Mouse (Mus musculus) layer of hippocampus, postnatal 14 days (tissue): ENCODE results near the gene Cryab. TPM values are rescaled to one million over a fixed set of nuclear protein-coding genes. Genes with fewer than 3 reads are reported as not detected.

Source experiments
- DNase-seq, 2 experiments: peaks; one replicate each; pipeline ENCODE4 v3.0.0; 2021 to 2022; ENCODE audit warnings: low spot score in 2 of 2, mixed read lengths in 1 of 2
- long read RNA-seq, 2 experiments: library from polyadenylated mRNA; stranded (forward); transcript quantifications; one replicate each; pipeline ENCODE4 v2.0.0; 2021
- total RNA-seq, 2 experiments: library from RNA; stranded (reverse); gene quantifications; 2 replicates each; pipeline ENCODE4 v1.2.3; 2021

The Cryab gene
- 10 to 100 TPM; 77.7 to 89.3 TPM for total RNA-seq
- long read RNA-seq, experiment 1, transcript Cryab-201 (3 exons, 946 nt), result major isoform, 43 of 51 reads
- long read RNA-seq, experiment 1, partial matches to known transcripts, result 0 of 51 reads
- long read RNA-seq, experiment 1, other reads (novel, unspliced or antisense), result 3 of 51 reads
- long read RNA-seq, experiment 2, transcript Cryab-201 (3 exons, 946 nt), result major isoform, 93 of 102 reads
- long read RNA-seq, experiment 2, partial matches to known transcripts, result 0 of 102 reads
- long read RNA-seq, experiment 2, other reads (novel, unspliced or antisense), result 2 of 102 reads

DNA sequence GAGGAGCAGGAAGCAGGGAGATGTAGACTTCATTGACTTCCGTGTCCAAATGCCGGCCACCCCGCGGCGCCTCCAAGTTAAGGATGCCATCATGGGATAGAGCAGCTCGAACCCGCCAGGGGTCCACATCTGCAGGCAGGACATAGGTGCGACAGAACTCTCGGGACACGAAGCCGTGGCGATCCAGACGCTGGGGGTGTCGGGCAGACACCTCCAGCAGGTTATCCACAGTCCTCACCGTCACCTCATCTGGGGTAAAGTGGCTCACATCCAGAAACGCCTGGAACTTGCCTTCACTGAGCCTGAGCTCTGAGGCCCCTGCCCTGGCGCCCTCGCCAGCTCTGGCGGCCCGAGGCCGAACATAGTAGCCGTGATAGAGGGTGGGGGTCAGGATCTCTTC, at the start of gene Cryab:
TSS of gene Cryab (plus strand) at position 3 of the 400 bp plus-strand sequence.
- no peak for DNase-seq

DNA sequence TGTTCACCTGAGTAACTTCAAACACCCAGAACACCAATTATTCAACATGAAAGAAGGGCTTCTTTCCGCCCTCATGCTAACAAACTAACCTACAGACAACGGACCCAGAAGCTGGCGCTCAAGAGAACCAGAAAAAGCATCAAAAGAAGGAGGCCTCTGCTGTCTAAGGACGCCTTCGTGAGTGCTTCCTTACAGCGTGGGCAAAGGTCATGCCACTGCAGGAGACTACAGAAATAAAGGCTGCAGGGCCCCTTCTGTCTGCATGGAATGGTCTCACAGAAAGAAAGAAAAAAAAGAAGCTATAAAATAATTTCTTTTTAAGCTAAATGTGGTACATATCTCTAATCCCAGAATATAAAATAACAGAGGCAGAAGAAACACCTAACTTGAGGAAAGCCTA, 46.2 kb upstream of the Cryab start:
- DNase-seq, result no peak

DNA sequence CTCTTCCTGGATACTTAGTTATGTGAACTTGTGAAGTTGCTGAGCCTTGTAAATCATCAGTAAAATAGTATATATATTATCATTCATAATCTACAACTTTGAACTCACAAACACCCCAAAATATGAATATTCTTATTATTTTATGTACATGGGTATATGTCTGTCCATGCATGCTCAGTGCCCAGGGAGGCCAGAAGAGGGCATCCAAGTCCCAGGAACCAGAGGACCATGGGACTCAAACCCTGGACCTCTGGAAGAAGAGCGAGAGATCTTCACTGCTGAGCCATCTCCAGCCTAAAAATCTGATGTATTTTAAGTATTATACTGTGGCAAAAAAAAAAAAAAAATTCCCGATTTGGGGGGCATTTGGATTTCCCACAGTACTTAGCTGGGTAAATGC, 42.0 kb upstream of the Cryab start:
- no peak for DNase-seq

DNA sequence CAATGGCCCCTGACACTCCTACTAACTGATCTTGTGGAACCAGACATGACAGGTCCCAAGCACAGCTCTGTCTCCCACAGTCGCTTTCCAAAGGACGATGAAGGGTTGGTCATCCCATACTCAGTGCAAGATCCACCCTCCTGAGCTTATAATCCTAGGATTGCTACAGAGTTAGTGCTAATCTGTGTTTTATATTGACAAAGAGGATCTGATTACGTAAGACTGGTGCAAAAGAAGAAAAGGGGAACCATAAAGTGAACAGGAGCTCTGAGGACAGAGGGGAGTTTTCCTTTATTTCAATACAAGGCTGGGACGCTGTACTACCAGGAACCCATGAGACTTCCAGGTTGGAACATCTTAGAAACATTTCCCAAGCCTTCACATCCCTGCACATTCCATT, 39.8 kb upstream of the Cryab start:
- no peak for DNase-seq

DNA sequence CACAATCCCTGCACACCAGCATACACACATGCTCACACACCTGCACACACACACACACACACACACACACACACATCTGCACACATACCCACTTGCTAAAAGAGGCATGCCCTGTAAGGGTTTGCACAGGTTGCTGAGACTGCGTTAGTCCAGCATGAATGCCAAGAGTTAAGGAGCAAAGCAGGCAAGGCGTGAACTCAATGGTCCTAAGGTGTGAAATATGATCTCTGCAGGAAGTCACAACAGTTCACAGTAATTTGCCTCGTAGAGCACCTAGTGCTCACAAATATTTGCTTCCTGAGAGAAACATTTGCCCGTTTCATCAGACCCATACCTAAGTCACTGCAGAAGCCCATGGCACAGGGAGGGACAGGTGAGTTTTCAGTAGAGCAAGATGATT, 36.9 kb upstream of the Cryab start:
- no peak for DNase-seq

DNA sequence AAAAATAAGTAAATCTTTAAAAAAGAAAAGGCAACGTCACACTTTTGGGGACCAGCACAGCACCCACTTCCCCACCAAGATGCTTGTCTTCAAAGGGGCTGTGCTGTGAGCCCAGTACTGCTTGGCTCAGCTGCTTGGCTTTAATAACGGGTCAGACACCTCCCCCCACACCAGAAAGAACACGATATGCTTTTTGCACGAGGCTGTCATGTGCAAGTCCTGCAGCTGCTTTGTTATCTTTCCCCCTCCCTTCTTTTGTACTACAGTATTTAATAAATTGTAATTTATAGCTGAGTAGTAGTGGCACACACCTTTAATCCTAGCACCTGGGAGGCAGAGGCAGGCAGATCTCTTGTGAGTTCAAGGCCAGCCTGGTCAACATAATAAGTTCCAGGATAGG, 32.2 kb upstream of the Cryab start:
- DNase-seq, result no peak

DNA sequence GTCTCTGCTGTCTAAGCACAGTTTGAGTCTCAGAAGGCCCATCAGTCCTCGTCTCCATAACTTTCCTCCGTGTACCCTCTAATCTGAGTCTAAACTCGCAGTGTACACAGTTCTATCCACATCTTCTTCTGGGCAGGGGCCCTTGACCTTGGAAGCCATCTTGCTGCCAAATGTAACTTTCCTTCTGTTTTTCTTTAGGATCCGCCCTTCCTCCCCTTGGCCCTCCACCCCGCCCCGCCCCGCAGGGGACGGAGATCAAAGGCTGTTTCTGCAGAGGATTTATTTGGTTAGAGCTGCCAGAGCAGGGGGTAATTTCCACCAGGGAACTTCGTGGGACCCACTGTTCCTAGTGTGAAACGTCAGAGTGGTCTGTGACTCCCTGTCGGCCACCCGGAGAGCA, 30.1 kb upstream of the Cryab start:
- DNase-seq, result no peak

DNA sequence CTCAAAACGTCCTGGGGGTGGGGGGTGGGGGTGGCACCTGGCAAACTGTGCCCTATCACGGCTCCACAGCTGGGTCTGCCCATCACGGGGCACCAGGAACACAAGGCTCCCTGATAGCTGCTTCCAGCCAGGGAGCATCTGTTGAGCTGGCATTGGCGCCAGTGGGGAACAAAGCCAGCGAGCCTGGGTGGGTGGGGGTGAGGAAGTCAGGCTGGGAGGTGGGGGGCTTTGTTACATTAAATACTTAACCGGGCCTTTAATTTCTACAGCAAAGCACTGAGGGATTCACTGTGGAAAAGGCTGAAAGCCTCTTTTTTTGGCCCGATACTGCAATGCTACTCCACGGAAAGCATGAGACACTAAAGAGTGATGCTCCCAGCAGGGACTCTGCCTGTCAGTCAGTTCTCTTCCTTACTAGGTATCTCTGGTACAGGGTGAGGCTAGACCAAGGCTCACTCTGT, 28.6 kb upstream of the Cryab start:
- DNase-seq, result peak in 1 of 2 experiments; percentile 59

DNA sequence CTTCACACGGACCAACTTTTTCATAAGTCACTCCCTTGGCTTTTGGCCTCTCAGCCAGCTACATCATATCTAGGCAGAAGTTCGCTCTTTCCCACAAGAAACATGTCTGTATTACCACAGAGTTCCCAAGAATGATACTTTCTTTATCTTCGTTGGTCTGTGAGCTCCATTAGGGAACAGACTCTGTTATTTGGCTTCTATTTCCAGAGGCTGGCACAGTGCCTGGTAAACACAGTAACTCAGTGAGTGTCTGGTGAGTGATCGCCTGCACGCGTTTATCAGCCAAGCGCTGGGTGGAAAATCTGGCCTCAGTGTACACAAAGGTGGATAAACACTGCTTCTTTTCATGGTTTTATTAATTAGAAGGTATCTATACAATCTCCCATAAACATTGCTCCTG, 27.7 kb upstream of the Cryab start:
- DNase-seq, result peak; percentile 77 to 90

DNA sequence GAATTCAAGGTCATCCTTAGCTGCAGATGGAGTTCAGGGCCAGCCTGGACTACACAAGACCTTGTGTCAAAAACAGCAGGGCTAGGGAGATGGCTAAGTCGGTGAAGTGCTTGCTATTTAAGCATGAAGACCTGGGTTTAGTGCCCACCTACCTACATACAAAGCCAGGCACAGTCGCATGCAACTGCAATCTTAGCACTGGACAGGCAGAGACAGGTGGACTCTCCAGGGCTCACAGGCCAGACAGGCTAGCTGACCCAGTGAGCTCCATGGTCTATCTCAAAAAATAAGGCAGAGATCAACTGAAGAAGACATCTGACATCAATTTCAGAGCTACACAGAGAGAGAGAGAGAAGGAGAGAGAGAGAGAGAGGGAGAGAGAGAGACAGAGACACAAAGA, 27.0 kb upstream of the Cryab start:
- DNase-seq, result no peak

DNA sequence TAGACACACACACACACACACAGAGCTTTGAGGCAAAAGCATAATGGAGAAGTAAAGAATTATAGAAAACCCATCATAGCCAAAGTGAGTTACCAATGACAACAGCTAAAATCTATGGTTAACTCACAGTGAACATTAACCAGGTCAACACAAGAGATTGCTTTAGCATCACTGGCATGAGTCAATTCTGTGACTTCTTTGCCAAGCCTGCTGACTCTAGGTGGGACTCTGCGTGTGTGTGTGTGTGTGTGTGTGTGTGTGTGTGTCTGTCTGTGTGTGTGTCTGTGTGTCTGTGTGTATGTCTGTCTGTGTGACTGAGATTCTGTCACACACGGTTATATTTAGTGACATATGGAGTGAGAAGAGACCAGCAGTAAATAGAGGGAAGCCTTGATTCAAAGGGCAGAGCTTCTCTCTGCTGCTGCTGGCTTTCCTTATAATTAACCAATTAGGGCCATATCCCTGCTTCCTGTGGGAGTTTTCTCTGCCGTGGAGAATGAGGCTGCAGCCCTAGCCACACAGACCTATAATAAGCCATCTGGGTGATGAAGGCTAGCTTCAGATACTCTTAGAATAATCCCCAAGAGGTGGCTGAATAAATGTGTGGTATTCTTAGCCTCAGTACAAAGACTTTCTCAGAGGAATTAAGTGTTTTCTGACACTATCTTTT, 26.3 kb upstream of the Cryab start:
- no peak for DNase-seq

DNA sequence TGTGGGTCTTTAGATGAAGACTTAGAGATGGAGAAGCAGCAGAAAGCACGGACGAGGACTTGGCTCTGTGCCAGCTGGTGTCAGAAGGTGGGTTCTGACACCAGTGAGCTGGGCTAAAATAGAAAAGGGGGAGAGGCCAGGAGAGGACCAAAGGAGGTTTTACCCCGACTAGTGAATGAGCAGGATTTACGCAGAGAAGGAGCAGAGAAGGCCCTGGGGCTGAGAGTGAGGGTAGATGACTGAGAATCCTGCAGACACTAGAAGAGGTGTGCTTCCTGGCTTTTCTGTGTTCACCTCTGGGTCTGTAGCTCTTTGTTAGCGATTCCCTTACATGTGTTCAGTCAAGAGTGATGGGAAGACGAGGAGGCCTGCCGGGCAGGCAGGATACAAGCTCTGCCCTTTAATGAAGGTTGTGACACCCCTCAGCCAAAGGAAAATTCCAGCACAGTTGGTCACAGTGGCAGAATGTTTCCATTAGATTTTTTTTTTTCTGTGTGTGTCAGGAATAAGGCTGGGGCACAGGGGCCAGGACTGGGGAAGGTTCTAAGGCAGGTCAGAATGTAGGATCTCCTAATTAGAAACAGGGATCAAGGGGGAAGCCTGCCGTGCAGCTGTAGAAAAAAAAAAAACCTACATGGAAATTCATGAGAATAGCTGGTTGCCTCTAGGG, 25.1 kb upstream of the Cryab start:
- DNase-seq, result no peak

DNA sequence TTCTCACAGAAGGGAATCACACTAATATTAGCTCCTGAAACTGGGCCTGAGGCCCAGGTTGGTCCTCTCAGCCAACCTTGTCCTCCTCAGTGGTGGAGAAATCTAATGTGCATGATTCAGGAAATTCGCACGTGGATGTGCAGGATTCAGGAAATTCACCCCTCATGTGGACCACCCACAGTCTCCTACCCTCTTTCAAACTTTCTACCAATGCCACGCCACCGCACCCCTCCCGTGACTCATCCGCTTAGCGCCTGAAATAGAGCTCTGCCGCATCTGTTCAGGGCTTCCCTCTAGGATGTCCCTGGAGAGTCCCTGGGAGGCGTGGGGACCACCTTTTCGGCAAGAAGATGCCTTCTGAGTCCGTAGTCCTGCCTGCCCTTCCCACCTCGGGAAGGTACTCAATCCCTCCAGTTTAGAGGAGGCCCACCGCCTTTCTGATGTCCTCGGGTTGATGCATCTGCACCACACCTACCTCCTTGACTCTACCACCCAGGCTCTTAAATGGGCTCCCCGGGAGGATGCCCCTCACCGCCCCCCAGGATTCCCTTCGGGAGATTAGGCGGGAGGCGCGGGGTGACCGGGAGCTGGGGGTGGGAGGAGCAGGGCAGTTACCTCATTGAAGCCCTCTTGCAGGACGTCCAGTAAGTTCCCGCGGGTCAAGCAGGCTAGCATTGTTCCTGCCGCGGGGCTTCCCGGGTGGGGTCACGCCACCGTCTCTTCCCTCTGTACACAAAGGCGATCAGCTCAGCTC, 23.8 kb upstream of the Cryab start:
- DNase-seq, result peak in 1 of 2 experiments; percentile 22

DNA sequence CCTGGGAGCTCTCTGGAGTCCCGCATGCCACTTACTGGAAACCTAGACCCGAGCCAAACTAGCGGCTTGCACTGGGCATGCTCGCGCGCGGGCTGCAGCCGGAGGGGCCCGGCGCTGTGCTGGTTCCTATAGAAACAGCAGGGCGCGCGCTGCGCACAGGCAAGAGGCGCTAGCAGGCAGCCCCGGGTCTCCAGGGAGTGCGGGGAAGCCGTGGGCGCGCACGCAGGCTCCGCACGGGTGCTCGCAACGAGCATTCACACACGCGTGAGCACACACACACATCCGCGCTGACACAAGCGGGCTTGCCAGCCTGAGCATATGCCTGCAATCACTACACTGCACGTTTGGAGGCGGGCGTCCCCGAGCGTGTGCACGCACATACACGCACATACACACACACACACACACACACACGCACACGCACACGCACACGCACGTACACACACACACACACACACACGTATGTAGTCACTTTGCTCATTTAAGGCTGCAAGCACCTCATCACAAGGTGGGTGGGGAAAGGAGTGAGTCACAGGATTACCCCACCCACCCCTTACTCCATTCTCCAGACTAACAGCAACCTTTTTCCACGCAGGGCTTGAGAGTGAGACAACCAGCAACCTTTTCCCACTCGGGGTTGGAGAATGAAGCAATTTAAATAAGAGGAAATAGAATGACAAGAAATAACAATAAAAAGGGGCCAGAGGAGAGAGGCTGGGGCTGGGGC, 23.0 kb upstream of the Cryab start:
- DNase-seq, result peak; percentile 78 to 91

DNA sequence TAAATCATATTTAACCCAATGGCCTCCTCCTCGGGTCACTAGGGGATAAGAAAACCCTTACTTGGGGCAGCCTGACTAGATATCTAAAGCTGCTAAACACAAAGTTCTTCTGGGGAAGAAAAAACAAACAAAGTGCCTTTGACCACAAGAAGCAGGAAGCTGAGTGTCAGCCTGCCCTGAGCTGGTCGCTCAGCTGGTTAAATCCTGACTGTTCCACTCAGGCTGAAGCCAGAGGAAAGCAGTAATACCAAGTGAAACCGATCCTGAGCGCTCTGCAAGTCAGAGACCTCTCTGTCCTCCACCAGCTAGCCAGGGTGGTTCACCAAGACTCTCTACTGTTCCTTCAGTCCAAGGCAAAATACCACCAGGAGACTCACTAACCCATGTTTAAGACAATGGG, 21.5 kb upstream of the Cryab start:
- DNase-seq, result no peak

DNA sequence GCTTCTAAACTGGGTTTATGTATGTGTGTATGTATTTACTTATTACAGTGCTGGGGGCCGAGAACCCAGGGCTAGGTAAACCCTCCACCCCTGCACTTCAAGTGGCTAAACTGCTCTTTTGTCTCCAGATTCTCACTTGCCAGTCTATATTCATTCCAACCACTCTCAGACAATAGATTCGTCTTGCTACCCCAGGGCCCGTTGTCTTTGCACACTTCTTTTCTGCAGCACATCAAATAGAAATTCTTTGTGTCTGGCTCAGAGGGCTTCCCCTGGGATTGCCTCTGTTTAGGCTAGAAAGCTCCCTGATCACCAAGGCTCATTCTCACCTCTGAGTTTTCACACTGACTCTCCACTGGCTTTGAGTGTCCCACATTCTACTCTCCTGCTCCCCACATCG, 18.6 kb upstream of the Cryab start:
- DNase-seq, result no peak

DNA sequence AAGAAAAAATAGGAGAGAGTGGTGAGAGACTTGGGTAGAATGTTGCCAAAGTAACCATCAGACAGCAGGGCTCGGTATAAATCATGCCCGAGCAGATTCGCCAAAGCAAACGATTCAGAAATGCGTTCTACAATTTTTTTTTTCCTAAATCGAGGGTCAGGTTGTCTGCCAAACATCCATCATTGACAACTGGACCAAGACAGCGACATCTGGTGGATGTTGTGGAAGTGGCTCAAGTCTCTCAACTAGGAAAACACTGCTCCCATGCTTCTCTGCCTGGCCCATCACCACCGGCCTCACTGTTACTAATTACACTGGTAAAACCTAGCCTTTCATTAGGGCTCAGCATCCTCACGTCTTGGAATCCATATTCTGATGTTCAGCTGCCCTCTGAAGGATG, 16.1 kb upstream of the Cryab start:
- DNase-seq, result peak in 1 of 2 experiments; percentile 71

DNA sequence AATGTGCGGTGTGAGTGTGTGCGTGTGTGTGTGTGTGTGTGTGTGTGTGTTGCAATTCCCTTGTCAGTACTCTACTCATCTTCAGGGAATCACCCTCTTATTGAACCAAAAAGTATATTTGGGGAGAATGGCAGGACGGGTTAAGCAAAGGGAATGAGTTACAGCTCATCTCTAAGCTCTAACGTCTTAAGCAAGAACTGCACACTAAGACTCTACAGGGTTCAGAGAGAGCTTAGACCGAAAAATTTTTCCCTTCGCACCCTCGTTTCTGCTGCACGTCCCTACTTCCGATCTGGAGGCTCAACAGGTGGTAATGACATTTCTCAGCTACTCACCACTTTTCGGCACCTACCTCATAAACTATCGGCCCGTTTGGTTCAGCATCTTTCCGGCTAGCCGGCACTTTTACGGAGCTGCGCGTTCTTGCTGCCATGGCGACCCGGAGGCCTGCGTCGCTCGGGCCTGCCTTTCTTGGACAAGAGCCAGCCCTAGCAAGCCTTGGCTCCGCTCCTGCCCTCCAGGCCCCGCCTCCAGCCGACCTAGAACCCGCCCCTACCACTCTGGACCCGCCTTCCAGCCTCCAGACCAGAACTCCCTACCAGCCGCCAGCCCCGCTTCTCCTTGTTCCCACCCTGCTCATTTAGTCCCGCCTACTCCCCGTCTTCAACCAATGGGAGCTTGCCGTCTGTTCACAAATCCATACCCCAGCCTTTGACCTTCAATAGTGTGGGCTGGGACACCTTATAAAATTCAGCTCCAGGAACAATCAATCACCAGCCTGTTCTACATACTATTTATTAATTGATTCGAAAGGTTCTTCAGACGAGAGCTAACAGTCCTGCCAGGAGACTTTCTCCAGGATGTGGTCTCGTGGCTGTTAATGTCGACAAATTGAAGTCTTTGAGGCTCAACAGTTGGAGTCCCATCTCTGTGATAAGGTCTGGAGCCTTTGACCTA, 11.9 kb upstream of the Cryab start, which contains the start of gene Dixdc1:
TSS of gene Dixdc1 (minus strand) at position 604 of the 957 bp plus-strand sequence.
- peak; percentile 91 for DNase-seq
